Mouse (Mus musculus): ENCODE data around the gene Xlr4c. TPM values are rescaled to one million over a fixed set of nuclear protein-coding genes. Genes with fewer than 3 reads are reported as not detected.
"Not testable (repeated sequence)": the region's sequence is repeated elsewhere in the genome, so short reads cannot be mapped to it uniquely, and the experiment has no call there.

Xlr4c gene
- 0.28 and 0.40 TPM in 2 replicates for total RNA-seq (2014; rRNA removed)
- polyA plus RNA-seq (2012; rRNA removed), result not detected in 2 replicates

DNA sequence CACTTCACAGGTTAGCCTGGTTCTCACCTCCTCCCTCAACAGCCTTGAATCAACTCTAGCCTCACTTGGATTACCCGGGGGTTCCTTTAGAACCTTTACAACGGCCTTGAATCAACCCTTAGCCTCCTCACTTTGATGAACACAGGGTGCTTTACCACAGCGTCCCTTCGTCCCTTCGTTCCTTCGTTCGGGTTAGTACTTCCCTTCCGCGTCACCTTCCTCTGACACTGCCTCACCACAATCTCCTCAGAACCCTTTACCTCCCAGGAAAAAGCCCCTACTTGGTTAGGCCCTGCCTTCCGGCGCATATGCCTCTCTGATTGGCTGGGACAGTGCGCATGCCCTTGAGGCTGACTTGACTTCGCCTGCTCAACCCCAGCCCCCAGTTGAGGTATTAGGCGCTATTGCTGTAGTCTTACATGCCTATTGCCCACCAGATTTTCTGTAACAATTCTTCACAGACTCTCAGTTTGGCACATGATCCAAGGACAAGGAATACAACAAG lies at the start of gene Xlr4c:
TSS of gene Xlr4c (minus strand) at position 310 of the 505 bp plus-strand sequence.
- DNase-seq (ENCODE audit: extremely low read depth, low read depth, low spot score); H3K4me1 ChIP-seq (ENCODE audit: control insufficient read depth, insufficient read depth, low read length); H3K27me3 ChIP-seq (ENCODE audit: control insufficient read depth, insufficient read depth, low read length); H3K79me2 ChIP-seq (ENCODE audit: control insufficient read depth, insufficient read depth, low read length); H3K36me3 ChIP-seq (ENCODE audit: control insufficient read depth, insufficient read depth, low read length); H3K4me3 ChIP-seq (ENCODE audit: insufficient read depth, low read depth, low read length); H3K9ac ChIP-seq (ENCODE audit: low read depth, low read length); H3K27ac ChIP-seq (replicated peaks; ENCODE audit: insufficient read depth, low read depth, low read length): not testable (repeated sequence)
- 81% methylated on average over 14 of the region's 14 CpGs for WGBS

- not testable (repeated sequence) for H3K4me1 ChIP-seq (ENCODE audit: control insufficient read depth, insufficient read depth, low read length); H3K4me3 ChIP-seq (ENCODE audit: insufficient read depth, low read depth, low read length); H3K27ac ChIP-seq (replicated peaks; ENCODE audit: insufficient read depth, low read depth, low read length); H3K36me3 ChIP-seq (ENCODE audit: control insufficient read depth, insufficient read depth, low read length); H3K79me2 ChIP-seq (ENCODE audit: control insufficient read depth, insufficient read depth, low read length); H3K27me3 ChIP-seq (ENCODE audit: control insufficient read depth, insufficient read depth, low read length); DNase-seq (ENCODE audit: extremely low read depth, low read depth, low spot score); H3K9ac ChIP-seq (ENCODE audit: low read depth, low read length)
- 89% methylated on average over 14 of the region's 14 CpGs for WGBS
Measured at GRCm38 (mm10) chrX:73265270-73265669, 22.3 kb upstream of the Xlr4c start, which contains the start of gene Xlr3c. Xlr3c (minus strand) TSS chrX:73265390.

DNA sequence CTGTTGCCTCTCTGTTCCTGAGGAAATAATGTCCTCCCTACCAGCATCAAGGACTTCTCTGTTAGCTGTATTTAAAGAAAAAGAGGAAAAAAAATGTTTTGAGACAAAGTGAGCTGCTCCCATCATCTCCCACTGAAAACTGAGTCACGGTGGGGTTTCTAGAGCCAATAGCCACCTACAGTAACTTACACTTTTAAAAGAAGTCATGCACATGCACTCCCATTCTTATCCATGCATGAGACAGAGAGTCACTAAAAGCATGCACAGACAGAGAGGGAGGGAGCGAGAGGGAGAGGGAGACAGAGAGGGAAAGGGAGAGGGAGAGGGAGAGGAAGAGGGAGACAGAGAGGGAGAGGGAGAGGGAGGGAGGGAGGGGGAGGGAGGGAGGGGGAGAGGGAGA lies 19.5 kb upstream of the Xlr4c start:
- not testable (repeated sequence) for H3K27me3 ChIP-seq (ENCODE audit: control insufficient read depth, insufficient read depth, low read length); H3K4me1 ChIP-seq (ENCODE audit: control insufficient read depth, insufficient read depth, low read length); H3K9ac ChIP-seq (ENCODE audit: low read depth, low read length); H3K36me3 ChIP-seq (ENCODE audit: control insufficient read depth, insufficient read depth, low read length); H3K27ac ChIP-seq (replicated peaks; ENCODE audit: insufficient read depth, low read depth, low read length); H3K79me2 ChIP-seq (ENCODE audit: control insufficient read depth, insufficient read depth, low read length); H3K4me3 ChIP-seq (ENCODE audit: insufficient read depth, low read depth, low read length); DNase-seq (ENCODE audit: extremely low read depth, low read depth, low spot score)
- 88% methylated on average over 1 of the region's 2 CpGs for WGBS

DNA sequence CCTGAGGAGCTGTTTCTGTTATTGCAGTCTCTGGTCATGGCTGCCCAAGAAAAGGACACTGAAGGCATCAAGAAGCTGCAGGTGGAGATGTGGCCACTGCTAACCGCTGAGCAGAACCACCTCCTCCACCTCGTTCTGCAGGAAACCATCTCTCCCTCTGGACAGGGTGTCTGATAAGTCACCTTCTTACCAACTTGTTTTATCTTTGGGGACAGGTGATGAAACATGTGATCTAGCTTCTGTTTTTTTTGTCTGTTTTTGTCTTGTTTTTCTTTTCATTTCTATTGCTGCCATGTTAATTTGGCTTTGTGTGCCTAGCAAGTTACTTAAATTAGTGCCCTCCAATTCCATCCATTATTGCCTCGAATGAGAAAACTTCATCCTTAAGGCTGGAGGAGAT lies 13.6 kb downstream of the Xlr4c start:
- no peak for TF ChIP-seq CTCF (IDR thresholded peaks at IDR 0.05; ENCODE audit: low read depth, low read length)
- TF ChIP-seq POLR2A (IDR thresholded peaks at IDR 0.05; ENCODE audit: extremely low read depth, insufficient read depth, low read length), result no peak
- H3K27me3 ChIP-seq (ENCODE audit: control insufficient read depth, insufficient read depth, low read length), result no peaks in the 10 kb centered on the region
- no peaks in the 10 kb centered on the region for H3K36me3 ChIP-seq (ENCODE audit: control insufficient read depth, insufficient read depth, low read length)
- H3K27ac ChIP-seq (replicated peaks; ENCODE audit: insufficient read depth, low read depth, low read length), result peak overlapping the region; percentile 96; the same call in 1 of the 2 replicates
- peak overlapping the region; percentile 97 for H3K9ac ChIP-seq (ENCODE audit: low read depth, low read length)
- peak overlapping the region; percentile 98; the same call in 1 of the 2 replicates for H3K4me3 ChIP-seq (ENCODE audit: insufficient read depth, low read depth, low read length)
- H3K79me2 ChIP-seq (ENCODE audit: control insufficient read depth, insufficient read depth, low read length), result no peaks in the 10 kb centered on the region
- peaks cover 4% of the 10 kb centered on the region for H3K4me1 ChIP-seq (ENCODE audit: control insufficient read depth, insufficient read depth, low read length)
- DNase-seq (ENCODE audit: extremely low read depth, low read depth, low spot score), result no peak
- WGBS, result 27% methylated on average over 3 of the region's 3 CpGs

DNA sequence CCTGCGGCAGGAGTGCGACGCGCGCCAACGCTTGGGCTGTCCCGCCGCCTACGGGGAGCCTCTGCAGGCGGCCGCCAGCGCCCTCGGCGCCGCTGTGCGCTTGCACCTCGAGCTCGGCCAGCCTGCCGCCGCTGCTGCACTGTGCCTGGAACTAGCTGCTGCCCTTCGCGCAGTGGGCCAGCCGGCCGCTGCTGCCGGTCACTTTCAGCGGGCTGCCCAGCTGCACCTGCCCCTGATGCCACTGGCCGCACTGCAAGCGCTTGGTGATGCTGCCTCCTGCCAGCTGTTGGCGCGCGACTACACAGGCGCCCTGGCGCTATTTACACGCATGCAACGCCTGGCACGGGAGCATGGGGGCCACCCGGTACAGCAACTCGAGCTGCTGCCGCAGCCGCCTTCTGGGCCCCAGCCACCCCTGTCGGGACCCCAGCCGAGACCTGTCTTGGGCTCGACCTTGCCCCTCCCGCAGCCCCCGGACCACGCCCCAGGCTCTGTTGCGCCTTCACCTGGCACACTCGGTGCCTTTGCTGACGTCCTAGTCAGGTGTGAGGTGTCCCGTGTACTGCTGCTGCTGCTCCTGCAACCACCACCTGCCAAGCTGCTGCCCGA lies 14.2 kb downstream of the Xlr4c start:
- H3K36me3 ChIP-seq (ENCODE audit: control insufficient read depth, insufficient read depth, low read length), result no peaks in the 10 kb centered on the region
- DNase-seq (ENCODE audit: extremely low read depth, low read depth, low spot score), result peak; percentile 51
- TF ChIP-seq POLR2A (IDR thresholded peaks at IDR 0.05; ENCODE audit: extremely low read depth, insufficient read depth, low read length) (no peak), CTCF (IDR thresholded peaks at IDR 0.05; ENCODE audit: low read depth, low read length) (no peak)
- peak overlapping the region; percentile 98 for H3K4me3 ChIP-seq (ENCODE audit: insufficient read depth, low read depth, low read length)
- WGBS, result under 1% methylated on average over 38 of the region's 51 CpGs
- no peaks in the 10 kb centered on the region for H3K79me2 ChIP-seq (ENCODE audit: control insufficient read depth, insufficient read depth, low read length)
- peak overlapping the region; percentile 96 for H3K27ac ChIP-seq (replicated peaks; ENCODE audit: insufficient read depth, low read depth, low read length)
- no peaks in the 10 kb centered on the region for H3K27me3 ChIP-seq (ENCODE audit: control insufficient read depth, insufficient read depth, low read length)
- H3K9ac ChIP-seq (ENCODE audit: low read depth, low read length), result peak overlapping the region; percentile 97
- peaks cover 4% of the 10 kb centered on the region for H3K4me1 ChIP-seq (ENCODE audit: control insufficient read depth, insufficient read depth, low read length)

DNA sequence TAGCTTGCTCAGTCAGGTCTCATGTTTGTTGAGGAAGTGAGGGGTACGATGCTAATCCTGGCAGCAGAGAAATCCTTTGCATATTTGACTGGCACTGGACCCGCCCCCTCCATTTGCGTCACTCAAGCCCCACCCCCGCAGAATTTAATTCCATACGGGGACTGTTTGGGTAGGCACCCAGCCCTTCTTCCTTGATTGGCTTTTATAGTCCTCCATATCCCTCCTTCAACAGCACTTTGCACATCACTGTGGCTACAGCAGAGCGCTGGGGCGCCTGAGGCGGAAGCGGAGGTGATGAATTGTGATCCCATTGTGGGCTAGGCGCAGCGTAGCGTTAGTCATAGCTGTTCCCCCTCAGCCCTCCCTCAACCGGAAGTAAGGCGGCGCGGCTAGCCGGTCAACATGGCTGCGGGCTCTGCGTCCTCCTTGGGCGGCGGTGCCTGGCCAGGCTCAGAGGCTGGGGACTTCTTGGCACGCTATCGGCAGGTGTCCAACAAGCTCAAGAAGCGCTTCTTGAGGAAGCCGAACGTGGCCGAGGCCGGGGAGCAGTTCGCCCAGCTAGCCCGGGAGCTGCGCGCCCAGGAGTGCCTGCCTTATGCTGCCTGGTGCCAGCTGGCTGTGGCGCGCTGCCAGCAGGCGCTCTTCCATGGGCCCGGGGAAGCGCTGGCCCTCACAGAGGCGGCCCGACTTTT lies 14.9 kb downstream of the Xlr4c start, which contains the start of gene F8a:
TSS of gene F8a (plus strand) at position 378 of the 692 bp plus-strand sequence.
- H3K4me3 ChIP-seq (ENCODE audit: insufficient read depth, low read depth, low read length), result peak within 1 kb of the TSS; percentile 98
- H3K4me1 ChIP-seq (ENCODE audit: control insufficient read depth, insufficient read depth, low read length), result peaks cover 4% of the 10 kb centered on the region
- WGBS, result 1% methylated on average over 28 of the region's 39 CpGs
- H3K79me2 ChIP-seq (ENCODE audit: control insufficient read depth, insufficient read depth, low read length), result no peaks in the 10 kb centered on the region
- peak within 1 kb of the TSS; percentile 97 for H3K9ac ChIP-seq (ENCODE audit: low read depth, low read length)
- no peaks in the 10 kb centered on the region for H3K36me3 ChIP-seq (ENCODE audit: control insufficient read depth, insufficient read depth, low read length)
- TF ChIP-seq POLR2A (IDR thresholded peaks at IDR 0.05; ENCODE audit: extremely low read depth, insufficient read depth, low read length), result 0 out of 2 replicates have a peak, but pooled peaks have one; percentile 61
- no peak for TF ChIP-seq CTCF (IDR thresholded peaks at IDR 0.05; ENCODE audit: low read depth, low read length)
- peak; percentile 66 for DNase-seq (ENCODE audit: extremely low read depth, low read depth, low spot score)
- H3K27me3 ChIP-seq (ENCODE audit: control insufficient read depth, insufficient read depth, low read length), result no peaks in the 10 kb centered on the region
- peak within 1 kb of the TSS; percentile 96 for H3K27ac ChIP-seq (replicated peaks; ENCODE audit: insufficient read depth, low read depth, low read length)

Data from liver, adult 2 months (tissue).